Comparison of ENCODE assay signal across 31 mouse cellular contexts in the genomic region with DNA sequence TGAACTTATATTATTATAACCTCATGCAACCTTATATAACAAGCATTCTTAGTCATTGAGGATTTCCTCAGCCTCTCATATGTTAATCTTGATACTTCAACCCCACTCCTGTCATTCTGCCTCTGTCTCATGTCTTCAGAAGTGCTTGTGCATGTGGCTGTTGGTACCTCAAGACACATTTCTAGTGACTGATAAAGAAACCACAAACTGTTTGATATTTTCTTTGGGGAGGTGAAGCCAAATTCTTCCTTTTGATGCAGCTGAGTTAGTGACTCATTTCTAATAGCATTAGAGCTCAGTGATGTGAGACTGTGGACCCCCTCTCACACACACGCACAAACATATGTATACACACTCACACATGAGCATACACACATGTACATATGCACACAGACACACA. TPM values are rescaled to one million over a fixed set of nuclear protein-coding genes. Genes with fewer than 3 reads are reported as not detected.
DNase-seq lines count a peak whose midpoint lies in the region; ATAC-seq and TF ChIP-seq lines count a peak whose summit lies in the region.
"Had no signal": no experiment of that assay in that cellular context is flagged by ENCODE, and none has a peak within 500 bp of the region (broad histone marks: within the 10 kb centered on the region; RNA-seq: fewer than 3 reads in every experiment).

No protein-coding gene starts in this region.

- H3K36me3 ChIP-seq in MEL (ENCODE audit: control insufficient read depth in 1 of 2, insufficient read depth in 2 of 2, low read length in 2 of 2), result peaks cover 0 to 37% of the 10 kb centered on the region in 2 experiments; a peak in 2 of 4 replicates
- no peaks in the 10 kb centered on the region for H3K36me3 ChIP-seq in liver, postnatal 0 days (replicated peaks; ENCODE audit: insufficient read depth, low read length)
- H3K36me3 ChIP-seq: embryonic facial prominence, embryonic 12.5 days; forebrain, embryonic 12.5 days; limb, embryonic 13.5 days; lung, embryonic 15.5 days; neural tube, embryonic 15.5 days; stomach, embryonic 15.5 days had no signal

- H3K27me3 ChIP-seq in MEL (ENCODE audit: control insufficient read depth in 1 of 2, insufficient read depth in 2 of 2, low read length in 2 of 2), result no peaks in the 10 kb centered on the region
- no peaks in the 10 kb centered on the region for H3K27me3 ChIP-seq in liver, postnatal 0 days (ENCODE audit: insufficient read depth, low read length)
- H3K27me3 ChIP-seq: embryonic facial prominence, embryonic 12.5 days; forebrain, embryonic 12.5 days; lung, embryonic 15.5 days; neural tube, embryonic 15.5 days; stomach, embryonic 15.5 days had no signal

- H3K9ac ChIP-seq in MEL (ENCODE audit: control insufficient read depth, low read depth, low read length, poor library complexity, severe bottlenecking), result no peak overlapping the region
- H3K9ac ChIP-seq in liver, postnatal 0 days (replicated peaks), result no peak overlapping the region
- H3K9ac ChIP-seq: embryonic facial prominence, embryonic 12.5 days; forebrain, embryonic 12.5 days; hindbrain, embryonic 14.5 days; limb, embryonic 13.5 days; lung, embryonic 15.5 days; neural tube, embryonic 15.5 days; stomach, embryonic 15.5 days had no signal

- H3K79me2 ChIP-seq in MEL (ENCODE audit: control insufficient read depth, insufficient read depth, low read length, poor library complexity), result no peaks in the 10 kb centered on the region

- 59% methylated on average over 1 of the region's 1 CpGs for WGBS in liver, postnatal 0 days (ENCODE audit: insufficient replicate concordance)

- ATAC-seq in inflammation-experienced regulatory T-cells, adult 6 months, result peak; percentile 86
- peak; percentile 41; the same call in 1 of the 2 replicates for ATAC-seq in liver, postnatal 0 days
- ATAC-seq: intestine, postnatal 0 days had no signal

- H3K4me3 ChIP-seq in MEL (ENCODE audit: control insufficient read depth in 1 of 2, insufficient read depth in 1 of 2, low read depth in 2 of 2, low read length in 2 of 2), result no peak overlapping the region
- H3K4me3 ChIP-seq in liver, postnatal 0 days (ENCODE audit: low read depth, low read length), result no peak overlapping the region
- H3K4me3 ChIP-seq: embryonic facial prominence, embryonic 12.5 days; erythroblast, embryonic 14.5 days; forebrain, embryonic 12.5 days; limb, embryonic 13.5 days; lung, embryonic 15.5 days; neural tube, embryonic 15.5 days; stomach, embryonic 15.5 days had no signal

- peak; percentile 44 for DNase-seq in CD4-positive, CD25-positive, alpha-beta regulatory T cell, adult 2 months (ENCODE audit: low read depth, low spot score)
- DNase-seq in MEL (ENCODE audit: low read depth, low spot score), result peak; percentile 94
- DNase-seq in liver, postnatal 0 days, result no peak
- DNase-seq in Muller cell, postnatal 12 days (ENCODE audit: inconsistent ontology term), result no peak
- DNase-seq in gastrocnemius, adult 8-10 months (ENCODE audit: low spot score in 2 of 2), result no peak
- DNase-seq in urinary bladder, postnatal 14 days (ENCODE audit: low spot score), result no peak
- DNase-seq: adrenal gland, postnatal 14 days; cerebellum, adult 9-10 months; heart, postnatal 4 days; kidney, postnatal 25 days; layer of hippocampus, postnatal 36 days; lung, postnatal 36 days; right cerebral cortex, adult 18-20 months; right cerebral cortex, postnatal 4 days; thymus, postnatal 36 days had no signal

- peak overlapping the region; percentile 95 for H3K27ac ChIP-seq in MEL (ENCODE audit: control insufficient read depth, low read depth, low read length)
- H3K27ac ChIP-seq in liver, postnatal 0 days (ENCODE audit: low read depth), result no peak overlapping the region
- H3K27ac ChIP-seq: embryonic facial prominence, embryonic 12.5 days; forebrain, embryonic 12.5 days; hindbrain, embryonic 14.5 days; limb, embryonic 13.5 days; lung, embryonic 15.5 days; neural tube, embryonic 15.5 days; stomach, embryonic 15.5 days had no signal

- TF ChIP-seq EP300 in MEL (IDR thresholded peaks at IDR 0.05; ENCODE audit: low read depth in 1 of 2, low read length in 2 of 2), result peak; percentile 98 to 99
- TF ChIP-seq EP300 in liver, postnatal 0 days (IDR thresholded peaks at IDR 0.05; ENCODE audit: low read depth), result peak; percentile 90

- H3K9me3 ChIP-seq in MEL (replicated peaks; ENCODE audit: insufficient read depth, low read length), result no peaks in the 10 kb centered on the region
- no peaks in the 10 kb centered on the region for H3K9me3 ChIP-seq in liver, postnatal 0 days (ENCODE audit: low read length)
- H3K9me3 ChIP-seq: embryonic facial prominence, embryonic 12.5 days; forebrain, embryonic 12.5 days; limb, embryonic 13.5 days; lung, embryonic 15.5 days; neural tube, embryonic 15.5 days; stomach, embryonic 15.5 days had no signal

- TF ChIP-seq CTCF in MEL (IDR thresholded peaks at IDR 0.05 in 2 of 3, conservative IDR thresholded peaks at IDR 0.05 in 1 of 3; ENCODE audit: control insufficient read depth in 1 of 3, insufficient read depth in 1 of 3, low read depth in 2 of 3, low read length in 3 of 3, poor library complexity in 1 of 3, severe bottlenecking in 1 of 3), result no peak
- no peak for TF ChIP-seq CTCF in liver, postnatal 0 days (IDR thresholded peaks at IDR 0.05; ENCODE audit: low read depth)

- TF ChIP-seq POLR2A in MEL (IDR thresholded peaks at IDR 0.05; ENCODE audit: control insufficient read depth in 1 of 2, insufficient read depth in 1 of 2, low read depth in 1 of 2, low read length in 2 of 2, poor library complexity in 1 of 2), result no peak

- TF ChIP-seq RAD21 in MEL (IDR thresholded peaks at IDR 0.05; ENCODE audit: low read depth, low read length), result no peak

- no peak overlapping the region for H3K4me2 ChIP-seq in liver, postnatal 0 days (ENCODE audit: low read depth, low read length)
- H3K4me2 ChIP-seq: embryonic facial prominence, embryonic 12.5 days; forebrain, embryonic 12.5 days; hindbrain, embryonic 14.5 days; limb, embryonic 13.5 days; lung, embryonic 15.5 days; midbrain, embryonic 11.5 days; neural tube, embryonic 15.5 days; stomach, embryonic 15.5 days had no signal

- H3K4me1 ChIP-seq in MEL (ENCODE audit: control insufficient read depth in 1 of 2, insufficient read depth in 2 of 2, low read length in 2 of 2), result peaks cover 25 to 44% of the 10 kb centered on the region in 2 experiments
- H3K4me1 ChIP-seq in liver, postnatal 0 days (ENCODE audit: insufficient read depth), result no peaks in the 10 kb centered on the region
- H3K4me1 ChIP-seq: embryonic facial prominence, embryonic 12.5 days; forebrain, embryonic 12.5 days; limb, embryonic 13.5 days; lung, embryonic 15.5 days; neural tube, embryonic 15.5 days; stomach, embryonic 15.5 days had no signal

TF ChIP-seq in MEL, 35 proteins besides CTCF, POLR2A, EP300 and RAD21 (continues in another document):
- peak; percentile 95 for TF ChIP-seq SIN3A (IDR thresholded peaks at IDR 0.05; ENCODE audit: low read length)
- TF ChIP-seq ELF1 (IDR thresholded peaks at IDR 0.05; ENCODE audit: low read depth, low read length), result no peak
- no peak for TF ChIP-seq UBTF (IDR thresholded peaks at IDR 0.05; ENCODE audit: borderline replicate concordance, insufficient read depth, low read depth, low read length)
- peak; percentile 90 for TF ChIP-seq JUND (IDR thresholded peaks at IDR 0.05; ENCODE audit: low read depth, low read length)
- peak; percentile 52; the same call in 1 of the 2 replicates for TF ChIP-seq TBP (IDR thresholded peaks at IDR 0.05; ENCODE audit: low read depth, low read length)
- TF ChIP-seq MXI1 (IDR thresholded peaks at IDR 0.05; ENCODE audit: low read depth, low read length), result peak; percentile 92
- no peak for TF ChIP-seq KAT2A (conservative IDR thresholded peaks at IDR 0.05; ENCODE audit: low read depth, low read length)
- TF ChIP-seq TAL1 (IDR thresholded peaks at IDR 0.05; ENCODE audit: low read length), result peak; percentile 83
- peak; percentile 85 for TF ChIP-seq MAX (IDR thresholded peaks at IDR 0.05; ENCODE audit: low read length)
- no peak for TF ChIP-seq MEF2A (IDR thresholded peaks at IDR 0.05; ENCODE audit: extremely low read depth, insufficient replicate concordance, low read depth, low read length, poor library complexity, severe bottlenecking)
- peak; percentile 80 for TF ChIP-seq BHLHE40 (IDR thresholded peaks at IDR 0.05; ENCODE audit: borderline replicate concordance, low read depth, low read length)
- TF ChIP-seq RCOR1 (IDR thresholded peaks at IDR 0.05; ENCODE audit: low read depth, low read length), result peak; percentile 90

RNA-seq across cellular contexts. Expression of a gene that starts 17.8 kb away (rescaled TPM):
- total RNA-seq in MEL (2012; rRNA removed), result not detected in 2 replicates
- not detected for polyA plus RNA-seq in MEL (2012; ENCODE audit: insufficient read depth in 1 of 2, insufficient read length in 2 of 2, low read depth in 1 of 2, low replicate concordance in 2 of 2, missing spikeins in 1 of 2)
- polyA plus RNA-seq in inflammation-experienced regulatory T-cells, adult 6 months (2017; shearing (Covaris generic)), result 1 to 10 TPM; 1.6 to 5.2 (median 3.4) TPM
- not detected in 2 replicates for polyA plus RNA-seq in liver, postnatal 0 days (2015; fragmentation: Nextera tagmentation; extraction: Ambion mirVana)
- not detected for total RNA-seq in gastrocnemius, adult 8-10 months (2022)
- total RNA-seq: adrenal gland, postnatal 14 days; gastrocnemius, adult 18-20 months; heart, postnatal 4 days; left cerebral cortex, postnatal 14 days had no signal
- polyA plus RNA-seq: C2C12; erythroblast, embryonic 14.5 days; forebrain, embryonic 12.5 days; gonadal fat pad, adult 2 months; intestine, postnatal 0 days; kidney, embryonic 14.5 days; limb, embryonic 13.5 days; lung, embryonic 15.5 days had no signal

RNA-seq across cellular contexts. Expression of a gene that starts 26.7 kb away (rescaled TPM):
- 2.0 and 2.5 TPM in 2 replicates for total RNA-seq in MEL (2012; rRNA removed)
- 1 to 10 TPM in 1 of 2 experiments, not detected in 1; 3.4 TPM for polyA plus RNA-seq in MEL (2012; ENCODE audit: insufficient read depth in 1 of 2, insufficient read length in 2 of 2, low read depth in 1 of 2, low replicate concordance in 2 of 2, missing spikeins in 1 of 2)
- polyA plus RNA-seq in inflammation-experienced regulatory T-cells, adult 6 months (2017; shearing (Covaris generic)), result 10 to 100 TPM in 2 of 3 experiments, 1 to 10 TPM in 1; 9.6 to 30.9 (median 15.9) TPM
- 0.21 and 0.56 TPM in 2 replicates for polyA plus RNA-seq in liver, postnatal 0 days (2015; fragmentation: Nextera tagmentation; extraction: Ambion mirVana)
- total RNA-seq in gastrocnemius, adult 8-10 months (2022), result under 1 TPM in 1 of 4 experiments, not detected in 3; 0.38 TPM

RNA-seq across cellular contexts. Expression of a gene that starts 44.2 kb away (rescaled TPM):
- 0.35 and 0.62 TPM in 2 replicates for total RNA-seq in MEL (2012; rRNA removed)
- 1 to 10 TPM in 1 of 2 experiments, not detected in 1; 6.4 TPM for polyA plus RNA-seq in MEL (2012; ENCODE audit: insufficient read depth in 1 of 2, insufficient read length in 2 of 2, low read depth in 1 of 2, low replicate concordance in 2 of 2, missing spikeins in 1 of 2)
- polyA plus RNA-seq in inflammation-experienced regulatory T-cells, adult 6 months (2017; shearing (Covaris generic)), result 1 to 10 TPM; 2.2 to 5.4 (median 3.9) TPM
- polyA plus RNA-seq in liver, postnatal 0 days (2015; fragmentation: Nextera tagmentation; extraction: Ambion mirVana), result 0.23 and 0.30 TPM in 2 replicates
- under 1 TPM; 0.53 to 0.88 (median 0.64) TPM for total RNA-seq in gastrocnemius, adult 8-10 months (2022)
- polyA plus RNA-seq: erythroblast, embryonic 14.5 days had no signal

RNA-seq across cellular contexts. Expression of a gene that starts 53.5 kb away (rescaled TPM):
- 3.2 and 3.8 TPM in 2 replicates for total RNA-seq in MEL (2012; rRNA removed)
- polyA plus RNA-seq in MEL (2012; ENCODE audit: insufficient read depth in 1 of 2, insufficient read length in 2 of 2, low read depth in 1 of 2, low replicate concordance in 2 of 2, missing spikeins in 1 of 2), result 10 to 100 TPM in 1 of 2 experiments, not detected in 1; 20.7 TPM
- polyA plus RNA-seq in inflammation-experienced regulatory T-cells, adult 6 months (2017; shearing (Covaris generic)), result 100 to 1,000 TPM; 183 to 288 (median 219) TPM
- 3.5 and 4.9 TPM in 2 replicates for polyA plus RNA-seq in liver, postnatal 0 days (2015; fragmentation: Nextera tagmentation; extraction: Ambion mirVana)
- total RNA-seq in gastrocnemius, adult 8-10 months (2022), result under 1 TPM in 3 of 4 experiments, not detected in 1; 0.12 to 0.52 (median 0.44) TPM
- polyA plus RNA-seq: C2C12 had no signal

Comparison
In these comparisons a context has a peak if more than half of its experiments do, and no peak if none do; other contexts are left out.
1. DNase-seq: peak in CD4-positive, CD25-positive, alpha-beta regulatory T cell, adult 2 months (single experiment) and MEL (single experiment); none in liver, postnatal 0 days (single experiment), Muller cell, postnatal 12 days (single experiment), gastrocnemius, adult 8-10 months (0 of 2) and urinary bladder, postnatal 14 days (single experiment).